Mouse (Mus musculus): Measurements from ENCODE around the gene Ccdc85b. TPM values are rescaled to one million over a fixed set of nuclear protein-coding genes. Genes with fewer than 3 reads are reported as not detected.

Gene Ccdc85b
- total RNA-seq, 4 experiments from 2014 or later = 8.3 to 10.4 (median 8.9) TPM

Other genes starting within 250 kb of the Ccdc85b start
- gene Pacs1, start 184.8 kb downstream of the Ccdc85b start, total RNA-seq (2022) = 10 to 100 TPM; 18.6 to 21.9 (median 20.8) TPM
- 100 to 1,000 TPM; 108 to 125 (median 119) TPM for gene Sf3b2, start 162.4 kb downstream of the Ccdc85b start, total RNA-seq (2022)
- 10 to 100 TPM; 22.3 to 32.9 (median 25.1) TPM for gene Gal3st3, start 159.6 kb downstream of the Ccdc85b start, total RNA-seq (2022)
- not detected for gene Catsper1, start 122.2 kb downstream of the Ccdc85b start, total RNA-seq (2022)
- 10 to 100 TPM; 17.0 to 27.2 (median 23.5) TPM for gene Cst6, start 108.3 kb downstream of the Ccdc85b start, total RNA-seq (2022)
- gene Eif1ad, start 91.2 kb downstream of the Ccdc85b start, total RNA-seq (2022) = 10 to 100 TPM; 15.7 to 21.5 (median 19.6) TPM
- 100 to 1,000 TPM; 110 to 123 (median 117) TPM for gene Banf1, start 90.7 kb downstream of the Ccdc85b start, total RNA-seq (2022)
- 10 to 100 TPM; 53.9 to 61.4 (median 59.2) TPM for gene Sart1, start 69.2 kb downstream of the Ccdc85b start, total RNA-seq (2022)
- gene Tsga10ip, start 55.4 kb downstream of the Ccdc85b start, total RNA-seq (2022) = under 1 TPM; 0.25 to 0.75 (median 0.39) TPM
- 100 to 1,000 TPM; 337 to 351 (median 343) TPM for gene Drap1, start 32.9 kb downstream of the Ccdc85b start, total RNA-seq (2022)
- 10 to 100 TPM; 34.1 to 40.6 (median 36.2) TPM for gene AI837181, start 32.8 kb downstream of the Ccdc85b start, total RNA-seq (2022)
- under 1 TPM in 2 of 4 experiments, not detected in 2; 0.14 to 0.23 TPM for gene Fosl1, start 10.3 kb downstream of the Ccdc85b start, total RNA-seq (2022)
- 10 to 100 TPM; 41.3 to 52.3 (median 49.2) TPM for gene Fibp, start 2.7 kb upstream of the Ccdc85b start, total RNA-seq (2022)
- gene Ctsw, start 10.6 kb upstream of the Ccdc85b start, total RNA-seq (2022) = under 1 TPM in 3 of 4 experiments, not detected in 1; 0.29 to 0.38 (median 0.37) TPM
- 10 to 100 TPM in 2 of 4 experiments, 1 to 10 TPM in 2; 6.5 to 11.2 (median 9.5) TPM for gene Efemp2, start 16.1 kb upstream of the Ccdc85b start, total RNA-seq (2022)
- 10 to 100 TPM; 15.8 to 27.3 (median 21.9) TPM for gene Mus81, start 30.5 kb upstream of the Ccdc85b start, total RNA-seq (2022)
- gene Cfl1, start 32.6 kb upstream of the Ccdc85b start, total RNA-seq (2022) = 100 to 1,000 TPM; 142 to 201 (median 170) TPM
- 1 to 10 TPM in 1 of 4 experiments, under 1 TPM in 3; 0.52 to 1.4 (median 0.81) TPM for gene 1700020D05Rik, start 45.9 kb upstream of the Ccdc85b start, total RNA-seq (2022)
- gene Snx32, start 52.6 kb upstream of the Ccdc85b start, total RNA-seq (2022) = 1 to 10 TPM; 3.7 to 6.5 (median 6.0) TPM
- gene Ovol1, start 102.8 kb upstream of the Ccdc85b start, total RNA-seq (2022) = not detected
- gene Ap5b1, start 110.1 kb upstream of the Ccdc85b start, total RNA-seq (2022) = 1 to 10 TPM; 2.3 to 3.2 (median 2.7) TPM
- 10 to 100 TPM; 49.9 to 66.3 (median 64.9) TPM for gene Rnaseh2c, start 144.0 kb upstream of the Ccdc85b start, total RNA-seq (2022)
- gene Kat5, start 152.3 kb upstream of the Ccdc85b start, total RNA-seq (2022) = 10 to 100 TPM; 23.1 to 38.7 (median 29.3) TPM
- gene Rela, start 179.6 kb upstream of the Ccdc85b start, total RNA-seq (2022) = 10 to 100 TPM; 26.7 to 31.2 (median 28.5) TPM
- gene Sipa1, start 205.8 kb upstream of the Ccdc85b start, total RNA-seq (2022) = 10 to 100 TPM; 14.9 to 23.5 (median 17.8) TPM
- 10 to 100 TPM; 22.1 to 24.1 (median 23.2) TPM for gene Map3k11, start 230.8 kb upstream of the Ccdc85b start, total RNA-seq (2022)
- gene Pcnx3, start 231.0 kb upstream of the Ccdc85b start, total RNA-seq (2022) = 10 to 100 TPM; 18.0 to 21.9 (median 19.8) TPM
- gene Kcnk7, start 246.5 kb upstream of the Ccdc85b start, total RNA-seq (2022) = not detected

All from heart, adult 8-10 months (tissue).